Mouse (Mus musculus): Measurements from ENCODE around the gene Mycbp2. TPM values are rescaled to one million over a fixed set of nuclear protein-coding genes. Genes with fewer than 3 reads are reported as not detected.

Gene Mycbp2
- 100 to 1,000 TPM; 154 to 162 TPM for total RNA-seq (2021)

GRCm38 (mm10) chr14:103346729-103347505 lies at the start of gene Mycbp2:
Gene Mycbp2, minus strand, starts transcription at chr14:103346814.
- DNase-seq (ENCODE audit: low spot score in 2 of 2), result peak; percentile 99
- intact Hi-C loops (cut with DNase I), result loop anchor here (10.0 kb wide), 1 partner anchor 308 kb away; the partner anchor contains the start of gene Slain1

GRCm38 (mm10) chr14:103392391-103392790 lies 45.8 kb upstream of the Mycbp2 start:
- intact Hi-C loops (cut with DNase I), result no loop called here
- DNase-seq (ENCODE audit: low spot score in 2 of 2), result no peak

GRCm38 (mm10) chr14:103387431-103387830 lies 40.8 kb upstream of the Mycbp2 start:
- intact Hi-C loops (cut with DNase I), result no loop called here
- DNase-seq (ENCODE audit: low spot score in 2 of 2), result no peak

- intact Hi-C loops (cut with DNase I), result no loop called here
- DNase-seq (ENCODE audit: low spot score in 2 of 2), result peak in 1 of 2 experiments; percentile 60
Observed at GRCm38 (mm10) chr14:103386871-103387270, 40.3 kb upstream of the Mycbp2 start.

- intact Hi-C loops (cut with DNase I), result no loop called here
- no peak for DNase-seq (ENCODE audit: low spot score in 2 of 2)
Observed at GRCm38 (mm10) chr14:103385084-103385610, 38.5 kb upstream of the Mycbp2 start.

GRCm38 (mm10) chr14:103378703-103379102 lies 32.1 kb upstream of the Mycbp2 start:
- intact Hi-C loops (cut with DNase I), result no loop called here
- no peak for DNase-seq (ENCODE audit: low spot score in 2 of 2)

- DNase-seq (ENCODE audit: low spot score in 2 of 2), result no peak
- intact Hi-C loops (cut with DNase I), result no loop called here
Observed at GRCm38 (mm10) chr14:103376765-103377164, 30.2 kb upstream of the Mycbp2 start.

GRCm38 (mm10) chr14:103375523-103375922 lies 28.9 kb upstream of the Mycbp2 start:
- no peak for DNase-seq (ENCODE audit: low spot score in 2 of 2)
- intact Hi-C loops (cut with DNase I), result no loop called here

- intact Hi-C loops (cut with DNase I), result no loop called here
- DNase-seq (ENCODE audit: low spot score in 2 of 2), result no peak
Observed at GRCm38 (mm10) chr14:103363199-103363598, 16.6 kb upstream of the Mycbp2 start.

- DNase-seq (ENCODE audit: low spot score in 2 of 2), result no peak
- intact Hi-C loops (cut with DNase I), result loop anchor here (10.0 kb wide), 1 partner anchor 179 kb away; no protein-coding TSS in a partner anchor
Observed at GRCm38 (mm10) chr14:103356066-103356465, 9.5 kb upstream of the Mycbp2 start.

- intact Hi-C loops (cut with DNase I), result loop anchor here (10.0 kb wide), 1 partner anchor 180 kb away; no protein-coding TSS in a partner anchor
- DNase-seq (ENCODE audit: low spot score in 2 of 2), result no peak
Observed at GRCm38 (mm10) chr14:103354396-103355352, 8.1 kb upstream of the Mycbp2 start.

- DNase-seq (ENCODE audit: low spot score in 2 of 2), result peak; percentile 41 to 44
- intact Hi-C loops (cut with DNase I), result loop anchor here (10.0 kb wide), 1 partner anchor 309 kb away; the partner anchor contains the start of gene Slain1
Observed at GRCm38 (mm10) chr14:103345858-103346728, 521 bp downstream of the Mycbp2 start.

GRCm38 (mm10) chr14:103345486-103345857 lies 1.1 kb downstream of the Mycbp2 start:
- DNase-seq (ENCODE audit: low spot score in 2 of 2), result peak in 1 of 2 experiments; percentile 10
- intact Hi-C loops (cut with DNase I), result loop anchor here (10.0 kb wide), 1 partner anchor 309 kb away; the partner anchor contains the start of gene Slain1

GRCm38 (mm10) chr14:103345011-103345410 lies 1.6 kb downstream of the Mycbp2 start:
- intact Hi-C loops (cut with DNase I), result loop anchor here (10.0 kb wide), 1 partner anchor 310 kb away; the partner anchor contains the start of gene Slain1
- DNase-seq (ENCODE audit: low spot score in 2 of 2), result no peak

- intact Hi-C loops (cut with DNase I), result loop anchor here (10.0 kb wide), 1 partner anchor 311 kb away; the partner anchor contains the start of gene Slain1
- no peak for DNase-seq (ENCODE audit: low spot score in 2 of 2)
Observed at GRCm38 (mm10) chr14:103343791-103344190, 2.8 kb downstream of the Mycbp2 start.

- DNase-seq (ENCODE audit: low spot score in 2 of 2), result no peak
- intact Hi-C loops (cut with DNase I), result loop anchor here (10.0 kb wide), 1 partner anchor 313 kb away; the partner anchor contains the start of gene Slain1
Observed at GRCm38 (mm10) chr14:103341385-103342294, 5.0 kb downstream of the Mycbp2 start.

- DNase-seq (ENCODE audit: low spot score in 2 of 2), result no peak
- intact Hi-C loops (cut with DNase I), result no loop called here
Observed at GRCm38 (mm10) chr14:103312926-103313325, 33.7 kb downstream of the Mycbp2 start.

- no peak for DNase-seq (ENCODE audit: low spot score in 2 of 2)
- intact Hi-C loops (cut with DNase I), result no loop called here
Observed at GRCm38 (mm10) chr14:103296227-103296626, 50.4 kb downstream of the Mycbp2 start.
